In genomic region chr5:75143092-75143491, GRCm38 (mm10) we compare ENCODE assay signal across 8 mouse cellular contexts. TPM values are rescaled to one million over a fixed set of nuclear protein-coding genes. Genes with fewer than 3 reads are reported as not detected.
DNase-seq lines count a peak whose midpoint lies in the region; ATAC-seq and TF ChIP-seq lines count a peak whose summit lies in the region.

No protein-coding gene starts in this region.

- peak; percentile 68 for DNase-seq in A20 (ENCODE audit: low read depth, low spot score)
- no peak for DNase-seq in ES-E14 (ENCODE audit: low read depth, low spot score)
- peak; percentile 64 for DNase-seq in liver, postnatal 0 days

- no peaks in the 10 kb centered on the region for H3K36me3 ChIP-seq in ES-E14 (ENCODE audit: control insufficient read depth, insufficient read depth, low read length, poor library complexity, severe bottlenecking)
- H3K36me3 ChIP-seq in heart, embryonic 11.5 days (ENCODE audit: control insufficient read depth, insufficient read depth, low read length): no peaks in the 10 kb centered on the region
- H3K36me3 ChIP-seq in kidney, embryonic 15.5 days: no peaks in the 10 kb centered on the region
- no peaks in the 10 kb centered on the region for H3K36me3 ChIP-seq in liver, postnatal 0 days (replicated peaks; ENCODE audit: insufficient read depth, low read length)
- H3K36me3 ChIP-seq in neural tube, embryonic 13.5 days: no peaks in the 10 kb centered on the region

- in situ Hi-C loops in ES-E14 (cut with MboI; ENCODE audit: low sequenced_read_pairs in 2 of 2, unreplicated experiment in 2 of 2): loop anchor here (10.0 kb wide), 2 partner anchors 198 to 348 kb away; no protein-coding TSS in a partner anchor

- no peaks in the 10 kb centered on the region for H3K9me3 ChIP-seq in ES-E14 (ENCODE audit: control insufficient read depth, insufficient read depth, low read depth, low read length)
- H3K9me3 ChIP-seq in heart, embryonic 11.5 days (replicated peaks; ENCODE audit: control insufficient read depth, low read length): no peaks in the 10 kb centered on the region
- no peaks in the 10 kb centered on the region for H3K9me3 ChIP-seq in kidney, embryonic 15.5 days (replicated peaks)
- no peaks in the 10 kb centered on the region for H3K9me3 ChIP-seq in liver, postnatal 0 days (ENCODE audit: low read length)
- H3K9me3 ChIP-seq in neural tube, embryonic 13.5 days: no peaks in the 10 kb centered on the region

- no peak for TF ChIP-seq POLR2A in cortical plate, adult 2 months (IDR thresholded peaks at IDR 0.05; ENCODE audit: extremely low read depth, insufficient read depth, low read length)

- peaks cover 24% of the 10 kb centered on the region for H3K27me3 ChIP-seq in heart, embryonic 11.5 days (ENCODE audit: control insufficient read depth, insufficient read depth, low read length)
- H3K27me3 ChIP-seq in kidney, embryonic 15.5 days: peaks cover 53% of the 10 kb centered on the region
- H3K27me3 ChIP-seq in liver, postnatal 0 days (ENCODE audit: insufficient read depth, low read length): peaks cover 38% of the 10 kb centered on the region
- peaks cover 65% of the 10 kb centered on the region for H3K27me3 ChIP-seq in neural tube, embryonic 13.5 days

- no peak overlapping the region for H3K27ac ChIP-seq in ES-E14 (ENCODE audit: insufficient read depth, low read depth, low read length, poor library complexity, severe bottlenecking)
- no peak overlapping the region for H3K27ac ChIP-seq in cortical plate, adult 2 months (ENCODE audit: insufficient read depth, low read length)
- no peak overlapping the region for H3K27ac ChIP-seq in heart, embryonic 11.5 days (ENCODE audit: low read depth, low read length)
- no peak overlapping the region for H3K27ac ChIP-seq in kidney, embryonic 15.5 days
- H3K27ac ChIP-seq in liver, postnatal 0 days (ENCODE audit: low read depth): no peak overlapping the region
- no peak overlapping the region for H3K27ac ChIP-seq in neural tube, embryonic 13.5 days (replicated peaks)

- no peak overlapping the region for H3K9ac ChIP-seq in ES-E14 (ENCODE audit: insufficient read depth, low read depth, low read length, poor library complexity, severe bottlenecking)
- peak overlapping the region; percentile 62 for H3K9ac ChIP-seq in heart, embryonic 11.5 days (ENCODE audit: low read depth, low read length)
- H3K9ac ChIP-seq in kidney, embryonic 15.5 days: no peak overlapping the region
- no peak overlapping the region for H3K9ac ChIP-seq in liver, postnatal 0 days (replicated peaks)
- peak overlapping the region; percentile 27; the same call in 1 of the 2 replicates for H3K9ac ChIP-seq in neural tube, embryonic 13.5 days

- peak; percentile 59 for TF ChIP-seq CTCF in cortical plate, adult 2 months (IDR thresholded peaks at IDR 0.05; ENCODE audit: extremely low read depth, insufficient read depth, low read length)
- TF ChIP-seq CTCF in liver, postnatal 0 days (IDR thresholded peaks at IDR 0.05; ENCODE audit: low read depth): peak; percentile 70

- no peak for TF ChIP-seq EP300 in liver, postnatal 0 days (IDR thresholded peaks at IDR 0.05; ENCODE audit: low read depth)

- peak overlapping the region in 1 of 2 experiments; percentile 31; a peak in 1 of 4 replicates for H3K4me3 ChIP-seq in ES-E14 (ENCODE audit: insufficient read depth in 1 of 2, low read depth in 1 of 2, low read length in 2 of 2, poor library complexity in 1 of 2, severe bottlenecking in 1 of 2)
- peak overlapping the region; percentile 21 for H3K4me3 ChIP-seq in cortical plate, adult 2 months (ENCODE audit: insufficient read depth, low read length)
- H3K4me3 ChIP-seq in heart, embryonic 11.5 days (ENCODE audit: low read depth, low read length): peak overlapping the region; percentile 38
- H3K4me3 ChIP-seq in kidney, embryonic 15.5 days (replicated peaks): peak overlapping the region; percentile 33
- no peak overlapping the region; the same call in 1 of the 2 replicates for H3K4me3 ChIP-seq in liver, postnatal 0 days (ENCODE audit: low read depth, low read length)
- H3K4me3 ChIP-seq in neural tube, embryonic 13.5 days: peak overlapping the region; percentile 23; the same call in 1 of the 2 replicates

- ATAC-seq in heart, embryonic 11.5 days (replicated peaks; ENCODE audit: insufficient number of reproducible peaks, low FRiP score, low TSS enrichment): no peak
- ATAC-seq in kidney, embryonic 15.5 days (replicated peaks; ENCODE audit: low FRiP score): 0 out of 2 replicates have a peak, but pooled peaks have one; percentile 12
- ATAC-seq in liver, postnatal 0 days: peak; percentile 40; the same call in 1 of the 2 replicates
- peak; percentile 32; the same call in 1 of the 2 replicates for ATAC-seq in neural tube, embryonic 13.5 days (ENCODE audit: low read depth)
- ATAC-seq in monocyte, adult 5-6 weeks (replicated peaks; ENCODE audit: insufficient number of reproducible peaks, low FRiP score, low TSS enrichment, poor library complexity, severe bottlenecking): no peak

- 2% methylated on average over 14 of the region's 14 CpGs for WGBS in heart, embryonic 11.5 days (ENCODE audit: insufficient replicate concordance)
- WGBS in kidney, embryonic 15.5 days: 5% methylated on average over 14 of the region's 14 CpGs
- WGBS in liver, postnatal 0 days (ENCODE audit: insufficient replicate concordance): 3% methylated on average over 14 of the region's 14 CpGs
- WGBS in neural tube, embryonic 13.5 days: 5% methylated on average over 14 of the region's 14 CpGs

- H3K4me2 ChIP-seq in heart, embryonic 11.5 days: peak overlapping the region; percentile 77
- peak overlapping the region; percentile 59 for H3K4me2 ChIP-seq in kidney, embryonic 15.5 days
- H3K4me2 ChIP-seq in liver, postnatal 0 days (ENCODE audit: low read depth, low read length): peak overlapping the region; percentile 62
- H3K4me2 ChIP-seq in neural tube, embryonic 13.5 days: peak overlapping the region; percentile 53

- peaks cover 0 to 2% of the 10 kb centered on the region in 2 experiments; a peak in 1 of 4 replicates for H3K4me1 ChIP-seq in ES-E14 (ENCODE audit: control insufficient read depth in 2 of 2, insufficient read depth in 2 of 2, low read length in 2 of 2, poor library complexity in 1 of 2)
- H3K4me1 ChIP-seq in cortical plate, adult 2 months (ENCODE audit: control insufficient read depth, insufficient read depth, low read length): peaks cover 1% of the 10 kb centered on the region; the same call in 1 of the 2 replicates
- H3K4me1 ChIP-seq in heart, embryonic 11.5 days (ENCODE audit: control insufficient read depth, insufficient read depth, low read length): peaks cover 7% of the 10 kb centered on the region; the same call in 1 of the 2 replicates
- H3K4me1 ChIP-seq in kidney, embryonic 15.5 days: peaks cover 12% of the 10 kb centered on the region
- no peaks in the 10 kb centered on the region for H3K4me1 ChIP-seq in liver, postnatal 0 days (ENCODE audit: insufficient read depth)
- H3K4me1 ChIP-seq in neural tube, embryonic 13.5 days (replicated peaks): peaks cover 5% of the 10 kb centered on the region

TF ChIP-seq in ES-E14, 5 proteins besides CTCF, POLR2A, EP300 and RAD21:
- no peak for TF ChIP-seq MAFK (IDR thresholded peaks at IDR 0.05; ENCODE audit: insufficient read depth, low read depth, low read length)
- TF ChIP-seq HCFC1 (IDR thresholded peaks at IDR 0.05; ENCODE audit: borderline replicate concordance, insufficient read depth, low read length): no peak
- TF ChIP-seq CHD2 (IDR thresholded peaks at IDR 0.05; ENCODE audit: low read depth, low read length): no peak
- no peak for TF ChIP-seq ZNF384 (IDR thresholded peaks at IDR 0.05; ENCODE audit: low read depth, low read length)
- peak; percentile 52; the same call in 1 of the 2 replicates for TF ChIP-seq ZC3H11A (IDR thresholded peaks at IDR 0.05; ENCODE audit: borderline replicate concordance, low read depth, low read length)

RNA-seq across cellular contexts. Expression of gene Pdgfra, which starts 9.0 kb away (rescaled TPM):
- total RNA-seq in ES-E14 (2012; rRNA removed): 2.8 and 10.2 TPM in 2 replicates
- polyA plus RNA-seq in cortical plate, adult 2 months (2012; rRNA removed): 21.7 and 24.4 TPM in 2 replicates
- 28.0 and 37.4 TPM in 2 replicates for polyA plus RNA-seq in heart, embryonic 11.5 days (2014; fragmentation: Nextera tagmentation; extraction: Ambion mirVana)
- 40.0 and 47.3 TPM in 2 replicates for polyA plus RNA-seq in kidney, embryonic 15.5 days (2015; fragmentation: Nextera tagmentation; extraction: Ambion mirVana)
- polyA plus RNA-seq in liver, postnatal 0 days (2015; fragmentation: Nextera tagmentation; extraction: Ambion mirVana): 1.3 TPM in 2 replicates
- polyA plus RNA-seq in neural tube, embryonic 13.5 days (2015; fragmentation: Nextera tagmentation; extraction: Ambion mirVana): 11.3 and 16.4 TPM in 2 replicates
- total RNA-seq in monocyte, adult 5-6 weeks (2017): not detected in 3 replicates

Comparison
In these comparisons a context has a peak if more than half of its experiments do, and no peak if none do; other contexts are left out.
1. H3K9ac ChIP-seq: peak in heart, embryonic 11.5 days (single experiment) and neural tube, embryonic 13.5 days (single experiment); none in ES-E14 (single experiment), kidney, embryonic 15.5 days (single experiment) and liver, postnatal 0 days (single experiment).
2. ATAC-seq: peak in kidney, embryonic 15.5 days (single experiment), liver, postnatal 0 days (single experiment) and neural tube, embryonic 13.5 days (single experiment); none in heart, embryonic 11.5 days (single experiment) and monocyte, adult 5-6 weeks (single experiment).
3. Peak in every context shown above with its lines, with median percentiles within 50 percentile points of each other: H3K4me2 ChIP-seq.